9 mouse cellular contexts compared by ENCODE assay signal in genomic region chr2:154426905-154427852, GRCm38 (mm10). TPM values are rescaled to one million over a fixed set of nuclear protein-coding genes. Genes with fewer than 3 reads are reported as not detected.
DNase-seq lines count a peak whose midpoint lies in the region; ATAC-seq and TF ChIP-seq lines count a peak whose summit lies in the region.
"Had no signal": no experiment of that assay in that cellular context is flagged by ENCODE, and none has a peak within 500 bp of the region (broad histone marks: within the 10 kb centered on the region; RNA-seq: fewer than 3 reads in every experiment).

No protein-coding gene starts in this region.

- no peak for TF ChIP-seq CTCF in cerebellum, adult 2 months (IDR thresholded peaks at IDR 0.05; ENCODE audit: borderline replicate concordance, insufficient read depth, low read depth, low read length)
- TF ChIP-seq CTCF in stomach, postnatal 0 days (IDR thresholded peaks at IDR 0.05; ENCODE audit: low read depth) = no peak

- H3K4me3 ChIP-seq in cerebellum, adult 2 months (replicated peaks; ENCODE audit: insufficient read depth, low read depth, low read length) = peak overlapping the region; percentile 18
- H3K4me3 ChIP-seq in neural tube, embryonic 11.5 days (ENCODE audit: low read depth, low read length) = peak overlapping the region; percentile 24; the same call in 1 of the 2 replicates
- H3K4me3 ChIP-seq in limb, embryonic 15.5 days = peak overlapping the region; percentile 37
- peak overlapping the region; percentile 31 for H3K4me3 ChIP-seq in stomach, postnatal 0 days (ENCODE audit: low read depth, low read length)
- H3K4me3 ChIP-seq: megakaryocyte, embryonic 14.5 days had no signal

- 0 out of 2 replicates have a peak, but pooled peaks have one; percentile 5 for ATAC-seq in neural tube, embryonic 11.5 days (ENCODE audit: insufficient read depth, low FRiP score, low TSS enrichment)
- ATAC-seq in limb, embryonic 15.5 days (ENCODE audit: insufficient number of reproducible peaks, low FRiP score, low TSS enrichment, low read depth) = no peak
- ATAC-seq in stomach, postnatal 0 days (ENCODE audit: low FRiP score, low TSS enrichment) = peak; percentile 45

- 80% methylated on average over 11 of the region's 11 CpGs for WGBS in cerebellum, adult 2 months
- 26% methylated on average over 11 of the region's 11 CpGs for WGBS in neural tube, embryonic 11.5 days
- WGBS in limb, embryonic 15.5 days = 49% methylated on average over 11 of the region's 11 CpGs
- 56% methylated on average over 11 of the region's 11 CpGs for WGBS in stomach, postnatal 0 days

- TF ChIP-seq EP300 in stomach, postnatal 0 days (optimal IDR thresholded peaks at IDR 0.05) = no peak

- no peaks in the 10 kb centered on the region for H3K9me3 ChIP-seq in neural tube, embryonic 11.5 days (ENCODE audit: control insufficient read depth, low read length)
- H3K9me3 ChIP-seq in limb, embryonic 15.5 days = no peaks in the 10 kb centered on the region
- H3K9me3 ChIP-seq in stomach, postnatal 0 days (ENCODE audit: control insufficient read depth, low read length) = no peaks in the 10 kb centered on the region

- H3K4me2 ChIP-seq in neural tube, embryonic 11.5 days (ENCODE audit: low read depth) = peak overlapping the region; percentile 48
- peak overlapping the region; percentile 57 for H3K4me2 ChIP-seq in limb, embryonic 15.5 days
- H3K4me2 ChIP-seq in stomach, postnatal 0 days (replicated peaks; ENCODE audit: low read depth) = peak overlapping the region; percentile 55

- no peak for TF ChIP-seq POLR2A in cerebellum, adult 2 months (IDR thresholded peaks at IDR 0.05; ENCODE audit: borderline replicate concordance, insufficient read depth, low read length)

- peak overlapping the region; percentile 52 for H3K9ac ChIP-seq in neural tube, embryonic 11.5 days (ENCODE audit: low read length)
- H3K9ac ChIP-seq in limb, embryonic 15.5 days = peak overlapping the region; percentile 45
- H3K9ac ChIP-seq in stomach, postnatal 0 days (ENCODE audit: low read length) = peak overlapping the region; percentile 60

- no peak overlapping the region for H3K27ac ChIP-seq in cerebellum, adult 2 months (ENCODE audit: insufficient read depth, low read length)
- H3K27ac ChIP-seq in neural tube, embryonic 11.5 days (ENCODE audit: low read depth, low read length) = peak overlapping the region; percentile 77
- peak overlapping the region; percentile 14; the same call in 1 of the 2 replicates for H3K27ac ChIP-seq in limb, embryonic 15.5 days
- H3K27ac ChIP-seq in stomach, postnatal 0 days (replicated peaks) = peak overlapping the region; percentile 69

- peaks cover under 1% of the 10 kb centered on the region for H3K4me1 ChIP-seq in cerebellum, adult 2 months (ENCODE audit: control insufficient read depth, insufficient read depth, low read length)
- H3K4me1 ChIP-seq in neural tube, embryonic 11.5 days (ENCODE audit: control insufficient read depth, insufficient read depth, low read length) = 0 out of 2 replicates have a peak, but pooled peaks cover 5% of the 10 kb centered on the region
- peaks cover 15% of the 10 kb centered on the region for H3K4me1 ChIP-seq in limb, embryonic 15.5 days
- no peaks in the 10 kb centered on the region for H3K4me1 ChIP-seq in stomach, postnatal 0 days (replicated peaks; ENCODE audit: control insufficient read depth, insufficient read depth)

- no peaks in the 10 kb centered on the region for H3K27me3 ChIP-seq in cerebellum, adult 2 months (ENCODE audit: control insufficient read depth, insufficient read depth, low read length)
- H3K27me3 ChIP-seq in neural tube, embryonic 11.5 days (ENCODE audit: control insufficient read depth, insufficient read depth, low read length) = no peaks in the 10 kb centered on the region; the same call in 1 of the 2 replicates
- no peaks in the 10 kb centered on the region for H3K27me3 ChIP-seq in limb, embryonic 15.5 days
- H3K27me3 ChIP-seq in stomach, postnatal 0 days (ENCODE audit: control insufficient read depth, insufficient read depth, low read length) = no peaks in the 10 kb centered on the region

- DNase-seq in cerebellum, adult 2 months = no peak
- DNase-seq in cerebellum, adult 11-12 months = no peak
- DNase-seq in neural tube, embryonic 11.5 days (ENCODE audit: low spot score) = no peak
- no peak for DNase-seq in neural tube, embryonic 10.5 days (ENCODE audit: extremely low spot score, low spot score)
- peak; percentile 26 for DNase-seq in stomach, postnatal 0 days (ENCODE audit: low spot score)
- DNase-seq in c-Kit-positive CD71-positive TER-119-positive erythroid progenitor cells, embryonic 14.5 days (ENCODE audit: low spot score) = no peak
- no peak for DNase-seq in left cerebral cortex, postnatal 4 days

- intact Hi-C loops in left cerebral cortex, postnatal 4 days (cut with DNase I) = no loop called here

- H3K36me3 ChIP-seq in neural tube, embryonic 11.5 days (ENCODE audit: control insufficient read depth, insufficient read depth, low read length) = no peaks in the 10 kb centered on the region
- H3K36me3 ChIP-seq in limb, embryonic 15.5 days = no peaks in the 10 kb centered on the region
- H3K36me3 ChIP-seq in stomach, postnatal 0 days (ENCODE audit: control insufficient read depth, insufficient read depth, low read length) = no peaks in the 10 kb centered on the region

RNA-seq across cellular contexts. Expression of gene Cbfa2t2, which starts 9.1 kb away (rescaled TPM):
- 29.5 and 31.5 TPM in 2 replicates for polyA plus RNA-seq in cerebellum, adult 2 months (2012; rRNA removed)
- 62.6 and 63.6 TPM in 2 replicates for polyA plus RNA-seq in neural tube, embryonic 11.5 days (2014; fragmentation: Nextera tagmentation; extraction: Ambion mirVana)
- polyA plus RNA-seq in limb, embryonic 15.5 days (2015; fragmentation: Nextera tagmentation; extraction: Ambion mirVana) = 37.7 and 41.3 TPM in 2 replicates
- 10.3 and 10.4 TPM in 2 replicates for polyA plus RNA-seq in stomach, postnatal 0 days (2015; fragmentation: Nextera tagmentation; extraction: Ambion mirVana)
- 10 to 100 TPM; 48.3 to 55.2 TPM for total RNA-seq in left cerebral cortex, postnatal 4 days (2021)

RNA-seq across cellular contexts. Expression of gene Snta1, which starts 19.3 kb away (rescaled TPM):
- 33.7 and 35.7 TPM in 2 replicates for polyA plus RNA-seq in cerebellum, adult 2 months (2012; rRNA removed)
- 2.8 TPM in 2 replicates for polyA plus RNA-seq in neural tube, embryonic 11.5 days (2014; fragmentation: Nextera tagmentation; extraction: Ambion mirVana)
- 10.2 and 14.5 TPM in 2 replicates for polyA plus RNA-seq in limb, embryonic 15.5 days (2015; fragmentation: Nextera tagmentation; extraction: Ambion mirVana)
- 6.7 and 7.2 TPM in 2 replicates for polyA plus RNA-seq in stomach, postnatal 0 days (2015; fragmentation: Nextera tagmentation; extraction: Ambion mirVana)
- total RNA-seq in left cerebral cortex, postnatal 4 days (2021) = 10 to 100 TPM; 21.7 to 22.2 TPM

RNA-seq across cellular contexts. Expression of gene Cdk5rap1, which starts 54.4 kb away (rescaled TPM):
- 19.2 and 21.7 TPM in 2 replicates for polyA plus RNA-seq in cerebellum, adult 2 months (2012; rRNA removed)
- polyA plus RNA-seq in neural tube, embryonic 11.5 days (2014; fragmentation: Nextera tagmentation; extraction: Ambion mirVana) = 15.8 and 16.0 TPM in 2 replicates
- polyA plus RNA-seq in limb, embryonic 15.5 days (2015; fragmentation: Nextera tagmentation; extraction: Ambion mirVana) = 15.9 and 18.1 TPM in 2 replicates
- polyA plus RNA-seq in stomach, postnatal 0 days (2015; fragmentation: Nextera tagmentation; extraction: Ambion mirVana) = 6.2 and 25.9 TPM in 2 replicates
- total RNA-seq in left cerebral cortex, postnatal 4 days (2021) = 10 to 100 TPM; 10.2 to 14.4 TPM
